Mouse (Mus musculus): ENCODE results near the gene Mrpl27. TPM values are rescaled to one million over a fixed set of nuclear protein-coding genes. Genes with fewer than 3 reads are reported as not detected.
"Not testable (repeated sequence)": the region's sequence is repeated elsewhere in the genome, so short reads cannot be mapped to it uniquely, and the experiment has no call there.

Mrpl27 gene
- polyA plus RNA-seq, 1 experiment from 2014 or later = 147 TPM

DNA sequence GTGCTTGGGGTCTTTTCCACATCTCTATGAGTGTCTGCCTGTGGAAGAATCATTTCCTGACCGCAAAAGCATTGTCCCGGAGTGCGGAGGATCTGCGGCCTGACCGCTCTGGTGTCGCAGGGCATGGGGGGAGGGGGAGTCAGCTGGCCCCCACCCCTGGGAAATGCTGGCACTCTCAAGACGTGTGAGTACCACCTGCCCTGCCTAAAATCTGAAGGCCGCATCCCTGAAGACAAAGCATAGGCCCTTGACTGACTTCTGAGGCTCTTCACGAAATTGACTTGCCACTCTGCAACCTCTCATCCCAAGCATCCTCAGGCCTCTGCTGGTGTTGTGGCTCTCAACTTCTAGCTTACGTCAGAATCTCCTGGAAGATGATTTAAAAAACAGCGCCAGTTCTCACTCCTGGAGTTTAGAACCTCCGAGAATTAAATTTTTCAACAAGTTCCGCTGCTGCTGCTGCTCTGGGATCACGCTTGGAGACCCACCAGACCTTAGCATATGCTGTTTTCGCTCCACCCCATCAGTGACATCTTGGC lies 24.1 kb downstream of the Mrpl27 start:
- no peaks in the 10 kb centered on the region for H3K27me3 ChIP-seq (ENCODE audit: low read depth, poor library complexity, severe bottlenecking)
- WGBS = 36% methylated on average over 15 of the region's 15 CpGs
- H3K4me1 ChIP-seq = peaks cover 38% of the 10 kb centered on the region
- DNase-seq (ENCODE audit: low spot score) = no peak
- peaks cover 15% of the 10 kb centered on the region for H3K36me3 ChIP-seq
- peak overlapping the region; percentile 99 for H3K4me3 ChIP-seq
- peak overlapping the region; percentile 98 for H3K27ac ChIP-seq
- no peaks in the 10 kb centered on the region for H3K9me3 ChIP-seq (replicated peaks)

GRCm38 (mm10) chr11:94680639-94681038 lies 27.1 kb downstream of the Mrpl27 start:
- DNase-seq (ENCODE audit: low spot score) = no peak
- Histone ChIP-seq H3K27ac (no peak overlapping the region), H3K27me3 (ENCODE audit: low read depth, poor library complexity, severe bottlenecking) (no peaks in the 10 kb centered on the region), H3K9me3 (replicated peaks) (no peaks in the 10 kb centered on the region), H3K36me3 (no peaks in the 10 kb centered on the region), H3K4me1 (peaks cover 22% of the 10 kb centered on the region), H3K4me3 (no peak overlapping the region)

DNA sequence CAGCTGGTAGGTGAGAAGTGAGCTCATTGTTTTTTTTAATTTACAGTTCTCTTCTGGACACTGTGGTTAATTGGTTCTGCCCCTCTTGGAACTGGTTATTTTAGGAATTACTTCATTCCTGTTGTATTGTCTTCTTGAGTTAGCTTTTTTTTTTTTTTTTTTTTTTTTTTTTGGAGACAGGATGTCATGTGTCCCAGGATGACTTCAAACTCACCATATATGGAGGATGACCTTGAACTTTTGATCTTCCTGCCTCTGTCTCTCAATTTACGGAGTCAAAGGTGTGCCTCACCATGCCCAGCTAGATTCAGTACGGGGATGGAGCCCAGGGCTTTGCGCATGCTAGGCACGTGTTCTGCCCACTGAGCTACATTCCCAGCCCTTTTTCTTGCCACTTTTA lies 28.1 kb downstream of the Mrpl27 start:
- Histone ChIP-seq H3K36me3 (no peaks in the 10 kb centered on the region), H3K27me3 (ENCODE audit: low read depth, poor library complexity, severe bottlenecking) (no peaks in the 10 kb centered on the region), H3K27ac (no peak overlapping the region), H3K4me3 (no peak overlapping the region), H3K9me3 (replicated peaks) (no peaks in the 10 kb centered on the region), H3K4me1 (peaks cover 13% of the 10 kb centered on the region)
- 89% methylated on average over 4 of the region's 4 CpGs for WGBS
- no peak for DNase-seq (ENCODE audit: low spot score)

GRCm38 (mm10) chr11:94682427-94682826 lies 28.9 kb downstream of the Mrpl27 start:
- H3K4me1 ChIP-seq = peaks cover 8% of the 10 kb centered on the region
- WGBS = 84% methylated on average over 7 of the region's 7 CpGs
- H3K27me3 ChIP-seq (ENCODE audit: low read depth, poor library complexity, severe bottlenecking) = no peaks in the 10 kb centered on the region

GRCm38 (mm10) chr11:94687178-94687577 lies 33.6 kb downstream of the Mrpl27 start:
- 87% methylated on average over 6 of the region's 6 CpGs for WGBS
- Histone ChIP-seq H3K36me3 (no peaks in the 10 kb centered on the region), H3K9me3 (replicated peaks) (no peaks in the 10 kb centered on the region), H3K27ac (no peak overlapping the region), H3K4me3 (no peak overlapping the region), H3K4me1 (no peaks in the 10 kb centered on the region), H3K27me3 (ENCODE audit: low read depth, poor library complexity, severe bottlenecking) (no peaks in the 10 kb centered on the region)
- DNase-seq (ENCODE audit: low spot score) = no peak

More at GRCm38 (mm10) chr11:94682427-94682826, 28.9 kb downstream of the Mrpl27 start:
- Histone ChIP-seq H3K36me3 (no peaks in the 10 kb centered on the region), H3K9me3 (replicated peaks) (no peaks in the 10 kb centered on the region), H3K27ac (no peak overlapping the region), H3K4me3 (no peak overlapping the region)
- DNase-seq (ENCODE audit: low spot score) = no peak

DNA sequence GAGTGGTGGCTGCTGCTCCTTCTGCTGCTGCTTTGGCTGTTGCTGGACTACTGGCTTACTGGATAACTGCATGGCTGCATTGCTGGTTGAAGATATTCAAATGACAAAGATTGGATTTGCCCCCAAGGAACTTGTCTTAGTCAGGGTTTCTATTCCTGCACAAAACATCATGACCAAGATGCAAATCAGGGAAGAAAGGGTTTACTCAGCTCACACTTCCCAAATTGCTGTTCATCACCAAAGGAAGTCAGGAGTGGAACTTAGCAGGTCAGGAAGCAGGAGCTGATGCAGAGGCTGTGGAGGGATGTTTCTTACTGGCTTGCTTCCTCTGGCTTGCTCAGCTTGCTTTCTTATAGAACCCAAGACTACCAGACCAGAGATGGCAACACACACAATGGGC lies 38.9 kb downstream of the Mrpl27 start:
- H3K36me3 ChIP-seq; H3K4me3 ChIP-seq; H3K9me3 ChIP-seq (replicated peaks); H3K4me1 ChIP-seq; DNase-seq (ENCODE audit: low spot score); H3K27me3 ChIP-seq (ENCODE audit: low read depth, poor library complexity, severe bottlenecking); H3K27ac ChIP-seq: not testable (repeated sequence)

DNA sequence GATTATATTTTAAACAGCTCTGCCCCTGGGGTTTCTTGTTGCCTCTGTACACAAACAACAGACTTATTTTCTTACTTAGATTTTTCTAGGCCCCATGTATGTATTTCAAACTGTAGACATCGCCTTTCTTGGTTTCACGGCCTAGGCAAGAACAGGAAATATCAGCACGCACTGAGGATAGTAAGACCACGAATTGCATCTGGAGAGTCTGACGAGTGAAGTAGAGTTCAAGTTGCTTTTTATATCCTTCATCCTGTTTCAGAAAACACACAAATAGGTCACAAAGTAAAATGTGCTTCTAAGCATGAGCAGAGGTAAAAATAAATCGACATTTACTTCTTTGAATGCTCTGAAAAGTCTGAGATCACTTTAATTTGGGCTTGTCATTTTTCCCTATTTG lies 41.9 kb downstream of the Mrpl27 start:
- Histone ChIP-seq H3K27me3 (ENCODE audit: low read depth, poor library complexity, severe bottlenecking) (no peaks in the 10 kb centered on the region), H3K4me3 (no peak overlapping the region), H3K9me3 (replicated peaks) (no peaks in the 10 kb centered on the region), H3K4me1 (peaks cover 9% of the 10 kb centered on the region; the same call in 1 of the 2 replicates), H3K27ac (no peak overlapping the region), H3K36me3 (no peaks in the 10 kb centered on the region)
- DNase-seq (ENCODE audit: low spot score) = no peak
- 88% methylated on average over 6 of the region's 6 CpGs for WGBS

DNA sequence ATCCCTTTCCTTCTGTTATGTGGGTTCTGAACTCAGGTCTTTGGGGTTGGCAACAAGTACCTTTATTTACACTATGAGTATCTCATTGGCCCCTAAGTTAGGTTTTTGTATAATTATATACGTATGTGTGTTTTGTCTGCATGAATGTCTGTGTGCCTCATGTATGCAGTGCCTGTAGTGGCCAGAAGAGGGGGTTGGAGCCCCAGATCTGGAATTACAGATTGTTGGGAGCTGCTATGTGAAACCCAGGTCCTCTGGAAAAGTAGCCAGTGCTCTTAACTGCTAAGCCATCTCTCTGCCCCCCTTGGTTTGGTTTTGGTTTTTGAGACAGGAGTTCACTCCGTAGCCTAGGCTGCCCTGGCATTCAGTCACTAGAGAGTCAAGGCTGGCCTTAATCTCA lies 43.6 kb downstream of the Mrpl27 start:
- no peaks in the 10 kb centered on the region for H3K36me3 ChIP-seq
- H3K27ac ChIP-seq = no peak overlapping the region
- H3K4me3 ChIP-seq = no peak overlapping the region
- no peaks in the 10 kb centered on the region for H3K9me3 ChIP-seq (replicated peaks)
- WGBS = 92% methylated on average over 2 of the region's 2 CpGs
- H3K4me1 ChIP-seq = peaks cover 22% of the 10 kb centered on the region
- no peak for DNase-seq (ENCODE audit: low spot score)
- peaks cover 4% of the 10 kb centered on the region; the same call in 1 of the 2 replicates for H3K27me3 ChIP-seq (ENCODE audit: low read depth, poor library complexity, severe bottlenecking)

- Histone ChIP-seq H3K27ac (no peak overlapping the region), H3K36me3 (no peaks in the 10 kb centered on the region), H3K9me3 (replicated peaks) (no peaks in the 10 kb centered on the region), H3K27me3 (ENCODE audit: low read depth, poor library complexity, severe bottlenecking) (peaks cover 4% of the 10 kb centered on the region; the same call in 1 of the 2 replicates), H3K4me3 (no peak overlapping the region), H3K4me1 (peaks cover 22% of the 10 kb centered on the region)
- 52% methylated on average over 13 of the region's 13 CpGs for WGBS
- no peak for DNase-seq (ENCODE audit: low spot score)
These were observed 44.3 kb downstream of the Mrpl27 start for GRCm38 (mm10) chr11:94697703-94698464.

DNA sequence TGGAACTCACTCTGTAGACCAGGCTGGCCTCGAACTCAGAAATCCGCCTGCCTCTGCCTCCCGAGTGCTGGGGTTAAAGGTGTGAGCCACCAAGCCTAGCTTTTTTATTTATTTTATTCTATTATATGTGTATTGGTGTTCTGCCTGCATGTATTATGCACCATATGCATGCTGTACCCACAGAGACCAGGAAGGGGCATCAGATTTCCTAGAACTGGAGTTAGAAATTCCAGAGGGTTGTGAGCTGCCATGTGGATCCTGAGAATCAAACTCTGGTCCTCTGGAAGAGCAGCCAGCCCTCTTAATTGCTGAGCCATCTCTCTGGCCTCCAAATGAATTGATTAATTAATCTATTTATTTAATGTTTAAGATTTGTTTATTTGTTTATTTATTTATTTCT lies 45.8 kb downstream of the Mrpl27 start:
- Histone ChIP-seq H3K36me3 (no peaks in the 10 kb centered on the region), H3K4me1 (peaks cover 22% of the 10 kb centered on the region), H3K27ac (no peak overlapping the region), H3K4me3 (no peak overlapping the region), H3K9me3 (replicated peaks) (no peaks in the 10 kb centered on the region), H3K27me3 (ENCODE audit: low read depth, poor library complexity, severe bottlenecking) (peaks cover 4% of the 10 kb centered on the region; the same call in 1 of the 2 replicates)
- WGBS = 94% methylated on average over 3 of the region's 3 CpGs
- no peak for DNase-seq (ENCODE audit: low spot score)

- Histone ChIP-seq H3K36me3 (no peaks in the 10 kb centered on the region), H3K4me1 (peaks cover 22% of the 10 kb centered on the region), H3K9me3 (replicated peaks) (no peaks in the 10 kb centered on the region), H3K4me3 (peak overlapping the region; percentile 24; the same call in 1 of the 2 replicates), H3K27me3 (ENCODE audit: low read depth, poor library complexity, severe bottlenecking) (peaks cover 4% of the 10 kb centered on the region; the same call in 1 of the 2 replicates), H3K27ac (no peak overlapping the region)
- WGBS = 63% methylated on average over 27 of the region's 27 CpGs
- no peak for DNase-seq (ENCODE audit: low spot score)
These were observed 48.0 kb downstream of the Mrpl27 start for GRCm38 (mm10) chr11:94701401-94702215.

DNA sequence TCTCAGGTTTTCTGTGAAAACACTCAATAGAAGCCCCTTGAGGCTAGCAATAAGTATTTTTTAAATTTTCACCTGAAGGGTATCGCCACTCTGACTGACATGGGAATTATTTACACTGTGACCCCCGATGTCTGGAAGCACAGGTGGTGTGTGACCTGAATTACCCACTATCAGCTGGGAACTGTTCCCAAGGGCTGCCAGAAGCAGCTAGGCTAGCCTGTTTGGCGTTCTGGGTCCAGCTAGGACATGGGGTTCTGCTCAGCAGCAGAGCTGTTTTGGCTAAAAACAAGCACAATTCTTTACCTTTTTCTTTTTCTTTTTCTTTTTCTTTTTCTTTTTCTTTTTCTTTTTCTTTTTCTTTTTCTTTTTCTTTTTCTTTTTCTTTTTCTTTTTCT lies 48.6 kb downstream of the Mrpl27 start:
- DNase-seq (ENCODE audit: low spot score) = no peak
- Histone ChIP-seq H3K4me3 (no peak overlapping the region), H3K4me1 (peaks cover 22% of the 10 kb centered on the region), H3K27ac (no peak overlapping the region), H3K36me3 (no peaks in the 10 kb centered on the region), H3K9me3 (replicated peaks) (no peaks in the 10 kb centered on the region), H3K27me3 (ENCODE audit: low read depth, poor library complexity, severe bottlenecking) (peaks cover 4% of the 10 kb centered on the region; the same call in 1 of the 2 replicates)
- whole genome bisulfite sequencing = 70% methylated on average over 3 of the region's 3 CpGs

DNA sequence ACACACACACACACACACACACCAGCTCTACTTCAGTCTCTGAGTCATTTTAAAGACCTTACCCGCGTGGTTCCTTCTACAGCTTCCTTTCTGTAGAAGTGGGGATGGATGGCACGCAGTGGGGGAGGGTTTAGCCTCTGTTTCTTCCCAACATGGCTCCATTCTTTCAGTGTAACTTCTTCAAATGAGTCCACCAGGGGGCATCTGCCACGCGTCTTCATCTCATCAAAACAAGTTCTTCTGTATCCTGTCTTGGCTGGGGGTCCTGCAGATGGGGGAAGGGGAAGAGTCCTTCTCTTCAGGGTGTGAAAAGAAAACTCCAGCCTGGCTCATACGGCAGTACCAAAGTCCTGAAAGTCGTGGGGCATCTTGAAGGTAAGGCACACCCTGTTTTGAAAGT lies 50.5 kb downstream of the Mrpl27 start:
- Histone ChIP-seq H3K9me3 (replicated peaks) (no peaks in the 10 kb centered on the region), H3K36me3 (no peaks in the 10 kb centered on the region), H3K27me3 (ENCODE audit: low read depth, poor library complexity, severe bottlenecking) (peaks cover 4% of the 10 kb centered on the region; the same call in 1 of the 2 replicates), H3K4me1 (peaks cover 13% of the 10 kb centered on the region), H3K27ac (no peak overlapping the region), H3K4me3 (no peak overlapping the region)
- WGBS = 54% methylated on average over 7 of the region's 7 CpGs
- DNase-seq (ENCODE audit: low spot score) = no peak

All from limb, embryonic 10.5 days (tissue).